Mouse (Mus musculus): ENCODE results near the gene Mb21d2.

DNA sequence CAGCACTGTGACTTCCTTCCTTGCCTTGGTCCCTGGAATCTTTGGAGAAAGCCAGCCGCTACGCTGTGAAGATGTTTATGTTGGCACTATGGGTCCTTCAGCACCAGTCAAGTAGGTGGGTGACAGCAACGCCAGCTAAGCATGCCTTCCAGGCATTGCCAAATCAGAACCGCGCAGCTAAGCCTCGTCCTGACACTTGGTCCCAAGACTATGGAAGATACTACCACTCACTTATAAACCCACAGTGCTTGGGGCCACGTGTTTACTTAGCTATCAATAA, 70.5 kb downstream of the Mb21d2 start:
- TF ChIP-seq EP300 (IDR thresholded peaks at IDR 0.05; ENCODE audit: low read depth): no peak
- TF ChIP-seq CTCF (IDR thresholded peaks at IDR 0.05; ENCODE audit: low read depth): no peak

All from liver, postnatal 0 days (tissue).